Mouse (Mus musculus) splenic B cell, adult 2 months (primary cell): ENCODE results near the gene Gstt4.
"Not testable (repeated sequence)": the region's sequence is repeated elsewhere in the genome, so short reads cannot be mapped to it uniquely, and the experiment has no call there.

Experiments used
- DNase-seq: peaks from one replicate; pipeline ENCODE4 v3.0.0-alpha.2; 2011; ENCODE audit warnings: low read depth, low spot score
- H3K27me3 ChIP-seq: 2 replicates; pipeline ENCODE4 v1.6.1; 2012; ENCODE audit warnings: mild to moderate bottlenecking, low read length, moderate library complexity, mixed read lengths; ENCODE audit not compliant: control insufficient read depth, poor library complexity, insufficient read depth, severe bottlenecking
- H3K36me3 ChIP-seq: 2 replicates; pipeline ENCODE4 v1.6.1; 2012; ENCODE audit warnings: mild to moderate bottlenecking, low read length, moderate library complexity, mixed read lengths; ENCODE audit not compliant: control insufficient read depth, poor library complexity, insufficient read depth, severe bottlenecking

The Gstt4 gene

GRCm38 (mm10) chr10:75851076-75851475, 28.7 kb upstream of the Gstt4 start:
- no peaks in the 10 kb centered on the region for H3K36me3 ChIP-seq
- H3K27me3 ChIP-seq, result no peaks in the 10 kb centered on the region
- no peak for DNase-seq

DNA sequence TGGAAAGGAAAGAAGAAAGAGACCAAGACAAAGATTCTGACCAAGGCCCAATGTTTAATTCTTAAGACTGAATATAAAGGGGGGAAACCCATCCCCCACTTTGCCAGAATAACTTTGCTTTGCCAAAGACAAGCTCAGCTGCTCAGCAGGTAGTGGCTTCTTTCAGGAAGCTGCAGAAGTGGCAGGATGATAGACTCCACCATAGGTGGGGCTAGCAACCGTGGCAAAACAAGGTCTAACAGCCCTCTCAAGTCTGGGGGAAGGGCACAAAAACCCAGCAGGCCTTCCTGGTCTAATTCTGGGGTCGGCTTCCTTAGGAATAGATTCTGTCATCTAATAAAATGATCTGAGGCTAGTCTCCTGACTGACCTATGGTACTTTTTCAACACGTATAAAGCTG, 26.0 kb upstream of the Gstt4 start:
- Histone ChIP-seq H3K36me3 (no peaks in the 10 kb centered on the region), H3K27me3 (no peaks in the 10 kb centered on the region)
- no peak for DNase-seq

DNA sequence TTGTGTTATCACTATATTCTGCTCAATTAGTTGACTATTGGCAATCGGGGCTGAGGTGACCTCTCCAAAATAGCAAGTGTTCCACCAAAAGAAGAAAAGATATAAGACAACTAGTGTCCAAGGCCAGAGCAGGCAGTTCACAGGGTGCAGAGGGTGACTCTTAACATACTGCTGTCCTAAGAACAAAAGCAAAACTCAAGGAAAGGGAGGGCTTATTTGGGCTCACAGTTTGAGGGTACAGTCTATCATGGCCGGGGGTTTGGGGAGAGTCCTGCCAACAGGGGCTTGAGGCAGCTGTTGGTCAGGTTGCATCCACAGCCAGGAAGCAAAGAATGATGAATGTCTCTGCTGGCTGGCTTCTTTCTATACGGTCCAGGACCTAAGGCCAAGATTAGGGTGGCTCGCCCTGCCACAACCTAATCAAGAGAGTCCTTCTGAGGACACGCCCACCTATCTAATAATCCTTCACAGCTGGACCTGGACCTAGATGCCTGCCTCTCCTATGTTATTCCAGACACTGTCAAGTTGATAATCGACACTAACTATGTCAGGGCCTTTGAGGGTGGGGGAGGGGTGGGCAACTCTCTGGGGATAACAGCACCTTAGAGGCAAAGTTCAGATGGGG, 23.1 kb upstream of the Gstt4 start:
- Histone ChIP-seq H3K27me3 (no peaks in the 10 kb centered on the region), H3K36me3 (no peaks in the 10 kb centered on the region)
- DNase-seq, result no peak

DNA sequence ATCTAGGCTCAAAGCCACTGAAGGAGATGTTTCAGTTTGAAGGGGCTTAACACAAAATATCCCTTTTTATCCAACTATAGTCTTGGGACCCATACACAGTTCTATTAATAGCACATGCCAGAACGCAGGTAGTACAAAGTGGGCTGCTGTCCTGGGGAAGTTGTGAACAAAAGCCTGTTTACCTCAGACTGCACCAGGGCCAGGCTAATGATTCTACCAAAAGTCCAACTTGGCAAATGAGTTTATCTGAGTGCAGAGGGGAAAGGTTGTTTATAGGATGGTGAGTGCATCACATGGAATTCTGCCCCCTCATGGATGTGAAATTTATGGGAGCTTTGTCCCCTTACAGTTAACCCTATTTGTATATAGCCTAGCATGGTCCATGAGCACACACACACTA, 22.5 kb upstream of the Gstt4 start:
- no peaks in the 10 kb centered on the region for H3K27me3 ChIP-seq
- no peak for DNase-seq

GRCm38 (mm10) chr10:75843898-75844297, 21.6 kb upstream of the Gstt4 start:
- DNase-seq, H3K27me3 ChIP-seq, H3K36me3 ChIP-seq: not testable (repeated sequence)

More for the DNA sequence above, 22.5 kb upstream of the Gstt4 start:
- H3K36me3 ChIP-seq, result no peaks in the 10 kb centered on the region

DNA sequence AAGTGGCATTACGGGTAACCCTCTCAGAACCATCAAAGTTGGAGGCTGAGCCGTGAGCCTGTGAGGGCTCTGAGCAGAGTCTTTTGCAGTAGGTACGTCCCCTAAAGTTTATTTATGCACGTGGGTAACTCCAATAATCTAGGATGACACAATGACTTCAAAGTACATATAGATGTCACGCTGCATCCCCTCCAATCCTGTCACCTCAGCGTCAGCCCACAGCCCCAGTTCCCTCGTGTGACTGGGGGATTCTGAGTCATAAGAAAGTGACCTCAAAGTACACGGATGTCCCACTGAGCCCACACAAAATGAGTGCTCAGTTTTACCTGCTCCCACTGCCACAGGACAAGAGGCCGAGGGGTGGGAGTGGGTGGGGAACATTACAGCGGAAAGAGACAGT, 16.7 kb upstream of the Gstt4 start:
- no peak for DNase-seq
- Histone ChIP-seq H3K27me3 (no peaks in the 10 kb centered on the region), H3K36me3 (no peaks in the 10 kb centered on the region)

GRCm38 (mm10) chr10:75837248-75837759, 15.0 kb upstream of the Gstt4 start, which contains the start of gene Gstt2:
Gene Gstt2 (minus strand): TSS chr10:75837424.
- Histone ChIP-seq H3K27me3 (no peaks in the 10 kb centered on the region), H3K36me3 (no peaks in the 10 kb centered on the region)
- DNase-seq, result peak; percentile 76

- no peaks in the 10 kb centered on the region for H3K27me3 ChIP-seq
- no peaks in the 10 kb centered on the region for H3K36me3 ChIP-seq
- peak; percentile 68 for DNase-seq
Observed at GRCm38 (mm10) chr10:75835761-75836531, 13.6 kb upstream of the Gstt4 start.

- Histone ChIP-seq H3K27me3 (no peaks in the 10 kb centered on the region), H3K36me3 (no peaks in the 10 kb centered on the region)
- peak; percentile 90 for DNase-seq
Observed at GRCm38 (mm10) chr10:75835307-75835706, 13.0 kb upstream of the Gstt4 start.

GRCm38 (mm10) chr10:75834721-75835120, 12.4 kb upstream of the Gstt4 start:
- DNase-seq, result no peak
- H3K27me3 ChIP-seq, result no peaks in the 10 kb centered on the region
- H3K36me3 ChIP-seq, result no peaks in the 10 kb centered on the region

DNA sequence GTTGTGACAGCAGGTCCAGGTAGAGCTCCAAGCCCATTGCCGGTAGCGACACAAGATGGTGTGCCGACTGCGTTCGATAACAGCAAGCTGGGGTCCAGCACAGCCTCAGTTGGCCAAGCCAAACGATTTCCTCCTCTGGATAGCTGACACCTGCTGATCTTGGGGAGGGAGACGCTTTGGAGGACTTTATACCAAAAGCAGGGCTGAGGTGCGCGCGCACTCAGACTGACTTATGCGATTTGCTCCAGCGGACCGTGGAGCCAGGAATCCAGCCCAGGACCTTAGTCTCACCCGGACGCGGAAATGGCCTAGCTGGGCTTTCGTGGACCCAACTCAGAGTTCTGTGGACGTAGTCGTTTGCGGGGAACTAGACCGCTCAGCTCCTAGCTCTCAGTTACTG, 11.9 kb upstream of the Gstt4 start:
- H3K36me3 ChIP-seq, result no peaks in the 10 kb centered on the region
- DNase-seq, result peak; percentile 79
- no peaks in the 10 kb centered on the region for H3K27me3 ChIP-seq

DNA sequence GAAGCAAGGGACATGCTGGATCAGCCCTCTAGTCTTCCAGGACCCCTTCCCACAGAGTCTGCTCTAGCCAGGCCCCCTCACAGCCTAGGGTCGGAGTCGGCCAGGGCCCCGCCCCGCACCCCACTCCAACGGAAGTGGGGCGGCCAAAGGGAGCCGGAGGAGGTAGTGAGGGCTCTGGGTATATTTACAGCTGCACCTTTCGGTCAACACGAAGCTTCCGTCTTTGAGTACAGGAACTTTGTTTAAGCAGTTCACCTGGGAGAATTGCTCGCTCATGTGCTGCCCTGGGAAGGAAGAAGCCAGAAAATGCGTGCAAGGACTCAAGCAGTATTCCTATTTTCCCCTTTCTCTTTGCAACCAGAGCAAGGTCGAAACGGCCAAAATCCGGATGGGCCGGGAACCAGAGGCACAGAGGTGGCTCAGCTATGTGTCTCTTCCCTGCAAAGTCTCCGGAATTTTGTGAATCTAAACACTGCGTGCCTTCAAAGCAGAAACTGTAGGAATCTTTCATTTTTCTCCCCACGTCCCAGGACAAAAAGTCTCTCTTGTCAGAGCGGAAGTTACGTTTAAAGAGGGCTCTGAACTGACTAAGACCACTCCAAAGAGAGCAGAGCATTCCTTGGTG, 11.2 kb upstream of the Gstt4 start:
- Histone ChIP-seq H3K36me3 (no peaks in the 10 kb centered on the region), H3K27me3 (no peaks in the 10 kb centered on the region)
- DNase-seq, result peak; percentile 39

- H3K27me3 ChIP-seq, result no peaks in the 10 kb centered on the region
- DNase-seq, result peak; percentile 84
Observed at GRCm38 (mm10) chr10:75832272-75832895, 10.0 kb upstream of the Gstt4 start.

DNA sequence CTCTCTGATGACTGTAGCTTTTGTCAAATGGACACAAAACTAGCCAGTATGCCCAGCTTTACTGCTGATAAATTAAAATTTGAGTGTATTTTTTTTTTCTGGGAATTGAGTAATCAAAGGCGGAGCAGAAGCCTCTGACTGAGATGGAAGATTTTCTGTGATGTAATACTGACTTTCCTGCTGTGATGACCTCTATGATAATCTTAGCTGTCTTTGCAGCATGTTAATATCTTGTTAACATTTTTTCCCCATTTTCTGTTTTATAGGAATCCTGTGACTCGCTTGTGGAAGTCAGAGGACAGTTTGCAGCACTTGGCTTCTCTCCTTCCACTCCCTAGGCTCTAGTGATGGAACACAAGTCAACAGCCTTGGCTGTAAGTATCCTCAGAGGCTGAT, 7.9 kb upstream of the Gstt4 start:
- DNase-seq, result no peak
- Histone ChIP-seq H3K27me3 (no peaks in the 10 kb centered on the region), H3K36me3 (no peaks in the 10 kb centered on the region)

More at GRCm38 (mm10) chr10:75832272-75832895, 10.0 kb upstream of the Gstt4 start:
- H3K36me3 ChIP-seq, result no peaks in the 10 kb centered on the region
